Mouse (Mus musculus): ENCODE data around the gene Gpr160. TPM values are rescaled to one million over a fixed set of nuclear protein-coding genes. Genes with fewer than 3 reads are reported as not detected.
"Not testable (repeated sequence)": the region's sequence is repeated elsewhere in the genome, so short reads cannot be mapped to it uniquely, and the experiment has no call there.

Gene Gpr160
- 1 to 10 TPM; 1.2 to 1.3 TPM for total RNA-seq (2021)

DNA sequence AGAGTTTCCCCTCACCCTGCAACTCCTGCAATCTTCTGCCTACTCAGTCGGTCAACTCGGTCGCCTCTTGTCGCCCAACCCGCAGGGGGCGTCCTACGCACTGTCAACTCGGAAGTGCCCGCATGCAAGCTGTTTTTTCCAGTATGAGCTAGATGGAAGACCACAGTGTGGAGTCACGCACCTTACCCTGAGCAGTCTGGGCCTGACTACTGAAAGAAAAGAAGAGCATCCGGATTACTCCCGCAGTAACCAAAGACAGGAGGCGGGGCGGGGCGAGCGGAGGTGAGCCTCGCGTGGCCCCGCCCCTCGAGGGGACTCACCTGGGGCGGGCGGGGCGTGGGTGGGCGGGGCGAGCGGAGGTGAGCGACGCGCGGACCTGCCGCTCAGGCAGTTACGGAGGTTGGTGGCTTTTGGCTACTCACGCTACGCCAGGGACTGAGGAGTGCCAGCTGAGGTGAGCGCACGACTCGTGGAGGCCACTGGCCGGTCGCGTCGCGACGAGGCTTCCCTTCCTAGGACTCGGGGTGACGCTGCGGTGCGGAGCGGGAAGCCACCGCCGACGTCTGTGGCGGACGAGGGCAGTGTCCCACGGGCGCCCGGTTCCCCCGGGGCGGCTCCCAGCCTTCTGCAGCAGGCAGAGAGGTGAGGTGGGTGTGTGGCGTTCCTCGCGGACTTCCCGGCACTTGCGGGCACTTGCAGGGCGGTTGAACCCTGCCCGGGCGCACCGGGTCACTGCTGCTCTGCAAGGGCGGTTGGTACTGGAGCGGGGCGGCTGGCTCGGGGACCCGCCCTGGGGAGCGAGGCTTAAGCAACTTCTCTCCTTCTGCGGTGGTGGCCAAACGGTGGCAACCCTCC is at the start of gene Gpr160:
Gpr160 (plus strand) TSS at position 347 of the 855 bp plus-strand sequence.
- peak; percentile 45 to 53 for DNase-seq (ENCODE audit: extremely low spot score in 1 of 2, low spot score in 1 of 2)

DNA sequence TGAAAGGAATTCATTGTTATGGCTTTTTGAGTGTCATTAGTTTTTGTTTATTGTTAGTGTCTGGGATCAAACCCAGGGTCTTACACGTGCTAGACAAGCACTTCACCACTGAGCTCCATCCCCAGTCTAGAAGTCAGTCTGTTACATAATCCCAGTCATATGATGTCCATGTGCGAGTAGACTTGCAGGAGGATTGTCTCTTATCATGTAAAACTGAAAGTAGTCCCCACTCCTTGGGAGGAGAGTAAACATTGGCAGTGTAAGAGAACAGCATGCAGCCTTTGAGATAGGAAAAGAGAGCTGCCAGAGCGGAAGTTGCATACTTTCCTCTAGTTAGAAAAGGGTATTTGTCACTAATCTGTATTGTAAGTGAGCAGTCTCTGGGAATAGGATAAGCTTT is 42.9 kb upstream of the Gpr160 start:
- DNase-seq (ENCODE audit: extremely low spot score in 1 of 2, low spot score in 1 of 2), result no peak

DNA sequence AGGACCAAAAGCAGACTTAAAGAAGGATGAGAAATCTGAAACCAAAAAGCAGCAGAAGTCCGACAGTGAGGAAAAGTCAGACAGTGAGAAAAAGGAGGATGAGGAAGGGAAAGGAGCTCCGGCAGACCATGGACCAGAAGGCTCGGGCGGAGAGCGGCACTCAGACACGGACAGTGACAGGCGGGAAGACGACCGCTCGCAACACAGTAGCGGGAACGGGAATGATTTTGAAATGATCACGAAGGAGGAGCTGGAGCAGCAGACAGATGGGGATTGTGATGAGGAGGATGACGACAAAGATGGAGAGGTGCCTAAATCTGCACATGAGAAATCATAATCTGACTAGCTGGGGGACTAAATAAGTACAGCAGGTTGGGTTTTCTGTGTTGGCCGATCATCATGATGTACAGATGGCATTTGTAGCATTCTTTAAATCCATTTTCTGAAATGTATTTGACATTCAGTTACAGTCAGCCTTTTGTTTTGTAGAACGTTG is 37.1 kb upstream of the Gpr160 start:
- DNase-seq (ENCODE audit: extremely low spot score in 1 of 2, low spot score in 1 of 2), result peak; percentile 8 to 13

DNA sequence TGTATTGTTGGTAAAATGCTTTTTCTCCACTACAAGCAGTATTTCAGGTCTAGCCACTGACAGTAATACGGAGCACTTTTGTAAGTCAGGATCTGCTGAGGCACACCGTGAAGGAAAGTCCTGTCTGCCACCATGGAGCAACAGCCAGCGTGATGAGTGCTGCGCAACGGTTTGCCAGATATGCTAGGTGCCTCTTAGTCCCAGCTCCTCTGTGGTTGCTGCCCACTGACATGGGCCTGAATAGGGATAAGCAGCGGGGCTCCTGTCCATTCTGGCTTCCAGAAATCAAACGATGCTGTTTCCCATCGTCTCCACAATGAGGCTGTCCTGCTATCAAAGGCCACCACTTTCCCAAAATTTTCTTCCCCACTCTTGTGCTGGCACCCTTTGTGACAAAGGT is 33.6 kb upstream of the Gpr160 start:
- DNase-seq (ENCODE audit: extremely low spot score in 1 of 2, low spot score in 1 of 2), result no peak

DNA sequence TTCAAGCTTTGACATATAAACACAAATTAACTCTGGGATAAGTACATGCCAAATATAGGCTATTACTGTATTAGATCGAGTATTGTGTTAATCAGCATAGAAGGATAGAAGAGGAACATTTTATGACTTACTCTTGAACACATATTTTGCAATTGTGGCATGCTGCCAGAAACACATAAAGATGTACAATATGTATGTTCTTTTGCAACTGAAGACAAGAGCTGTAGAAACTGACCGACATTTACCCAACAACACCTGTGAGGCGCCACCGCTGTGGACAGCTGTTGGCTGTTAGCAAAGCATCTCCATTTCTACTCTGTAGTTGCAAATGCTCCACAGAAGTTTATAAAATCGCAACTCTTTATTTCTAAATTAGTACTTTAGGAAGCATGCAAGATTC is 29.7 kb upstream of the Gpr160 start:
- DNase-seq (ENCODE audit: extremely low spot score in 1 of 2, low spot score in 1 of 2), result no peak

DNA sequence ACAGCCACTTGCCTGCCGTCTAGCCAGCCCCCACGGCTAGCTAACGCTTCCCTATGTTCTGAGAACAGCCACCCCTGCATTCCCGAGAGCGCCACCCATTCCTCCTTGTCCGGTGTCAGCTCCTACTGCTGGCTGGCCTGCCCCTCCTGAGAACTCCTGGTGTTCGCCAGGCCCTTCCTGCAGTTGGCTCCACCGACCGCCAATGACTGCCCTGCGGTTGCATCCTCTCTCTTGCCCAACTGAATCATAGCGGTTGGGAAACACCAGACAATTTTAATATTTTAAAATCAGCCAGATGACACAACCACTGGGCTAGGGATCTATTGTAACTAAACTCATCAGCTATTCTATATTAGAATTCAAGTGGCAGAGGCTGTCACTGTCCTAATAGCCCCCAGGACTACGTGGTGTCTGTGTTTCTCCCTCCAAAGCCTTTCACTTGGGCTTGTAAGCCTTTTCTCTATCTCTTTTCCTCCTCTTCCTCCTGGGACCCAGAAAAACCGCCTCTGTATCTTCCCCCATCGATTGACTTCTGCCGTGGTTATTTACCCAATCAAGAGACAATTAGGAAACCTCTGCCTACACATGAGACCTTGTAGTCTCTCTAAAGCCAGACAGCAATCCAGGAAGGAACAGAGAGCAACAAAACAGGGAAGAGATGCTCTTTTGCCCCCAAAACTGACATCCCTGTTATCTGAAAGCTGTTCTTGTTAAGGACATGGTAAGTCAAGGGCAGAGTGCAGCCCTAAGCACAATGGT is 23.7 kb upstream of the Gpr160 start:
- DNase-seq (ENCODE audit: extremely low spot score in 1 of 2, low spot score in 1 of 2), result no peak

DNA sequence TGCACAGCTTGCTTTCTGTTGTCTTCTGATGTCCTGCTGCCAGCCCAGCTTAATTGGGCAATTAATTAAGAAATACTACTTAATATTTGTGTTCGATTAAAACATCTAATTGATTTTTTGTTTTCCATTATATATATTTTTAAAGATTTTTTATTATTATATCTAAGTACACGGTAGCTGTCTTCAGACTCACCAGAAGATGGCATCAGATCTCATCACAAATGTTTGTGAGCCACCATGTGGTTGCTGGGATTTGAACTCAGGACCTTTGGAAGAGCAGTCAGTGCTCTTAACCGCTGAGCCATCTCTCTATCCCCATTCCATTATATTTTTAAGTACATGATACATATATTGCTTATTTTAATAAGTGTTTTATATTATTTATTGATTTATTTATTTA is 22.5 kb upstream of the Gpr160 start:
- no peak for DNase-seq (ENCODE audit: extremely low spot score in 1 of 2, low spot score in 1 of 2)

DNA sequence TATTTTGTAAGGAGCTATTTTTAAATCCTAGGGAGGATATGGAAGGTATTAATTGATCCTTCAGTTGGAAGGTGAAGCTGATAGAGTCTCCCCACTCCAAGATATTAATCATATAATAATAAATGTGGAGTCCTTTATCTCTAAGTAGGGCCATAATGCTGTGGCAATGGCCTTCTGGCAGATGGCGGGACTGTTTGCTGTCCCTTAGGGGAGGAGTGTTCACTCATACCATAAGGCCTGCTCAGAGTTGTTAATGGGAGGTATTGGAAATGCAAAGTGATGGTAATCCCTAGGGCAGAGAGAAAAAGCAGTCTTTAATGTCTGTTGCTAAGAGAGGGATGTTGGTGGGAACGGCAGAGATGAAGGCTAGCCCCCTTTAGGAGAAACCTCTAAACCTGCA is 10.0 kb upstream of the Gpr160 start:
- no peak for DNase-seq (ENCODE audit: extremely low spot score in 1 of 2, low spot score in 1 of 2)

DNA sequence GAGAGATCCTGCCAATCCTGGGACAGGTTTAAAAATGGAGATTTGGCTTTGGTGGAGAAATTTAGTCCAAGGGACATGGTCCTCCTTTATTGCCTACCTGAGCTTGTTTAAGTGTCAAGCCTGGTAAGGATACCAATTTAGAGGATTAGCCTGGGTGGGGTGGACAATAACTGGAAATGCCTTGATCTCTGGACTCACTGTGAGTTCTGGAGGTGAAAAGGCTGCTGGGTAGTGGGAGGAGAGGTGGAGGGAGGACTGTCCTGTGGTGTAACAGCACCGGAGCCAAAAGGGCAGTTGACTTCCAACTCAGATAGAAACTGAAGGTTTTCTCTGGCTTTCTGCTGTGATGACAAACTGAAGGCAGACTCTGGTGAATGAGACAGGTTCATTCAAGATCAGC is 8.3 kb upstream of the Gpr160 start:
- no peak for DNase-seq (ENCODE audit: extremely low spot score in 1 of 2, low spot score in 1 of 2)

DNA sequence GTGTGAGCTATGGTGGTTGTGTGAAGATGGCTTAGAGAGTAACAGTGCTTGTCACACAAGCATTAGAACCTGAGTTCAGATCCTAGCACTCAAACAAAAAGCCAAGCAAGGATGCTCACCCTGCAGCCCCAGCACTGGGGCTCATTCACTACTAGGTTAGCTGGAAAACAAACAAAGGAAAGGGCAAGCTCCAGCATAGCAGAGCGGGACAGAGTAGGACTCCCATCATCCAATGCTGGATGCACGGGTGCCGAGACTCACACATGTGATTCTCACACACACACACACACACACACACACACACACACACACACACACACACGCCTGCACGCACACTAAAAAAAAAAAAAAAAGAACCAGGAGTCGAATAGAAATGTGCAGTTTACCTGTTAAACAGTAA is 4.3 kb upstream of the Gpr160 start:
- no peak for DNase-seq (ENCODE audit: extremely low spot score in 1 of 2, low spot score in 1 of 2)

DNA sequence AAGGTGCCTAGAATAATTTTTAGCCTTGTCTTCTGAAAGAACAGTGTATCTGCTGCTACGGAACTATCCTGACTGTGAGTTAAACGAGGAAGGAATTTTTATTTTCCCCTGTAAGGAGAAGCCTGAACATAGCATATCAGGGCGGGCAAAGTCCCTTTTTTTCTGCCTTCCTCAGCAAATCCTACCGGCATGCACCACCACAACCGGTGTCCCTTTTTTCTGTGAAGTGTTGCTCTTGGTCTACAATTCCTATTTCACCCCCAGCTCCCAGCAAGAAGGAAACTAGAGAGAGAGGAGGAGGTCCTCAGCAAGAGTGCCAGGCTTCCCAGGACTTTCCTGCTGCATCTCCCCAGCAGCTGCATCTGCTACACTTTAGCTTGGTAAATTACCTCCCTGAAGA is 2.2 kb upstream of the Gpr160 start:
- DNase-seq (ENCODE audit: extremely low spot score in 1 of 2, low spot score in 1 of 2), result no peak

DNA sequence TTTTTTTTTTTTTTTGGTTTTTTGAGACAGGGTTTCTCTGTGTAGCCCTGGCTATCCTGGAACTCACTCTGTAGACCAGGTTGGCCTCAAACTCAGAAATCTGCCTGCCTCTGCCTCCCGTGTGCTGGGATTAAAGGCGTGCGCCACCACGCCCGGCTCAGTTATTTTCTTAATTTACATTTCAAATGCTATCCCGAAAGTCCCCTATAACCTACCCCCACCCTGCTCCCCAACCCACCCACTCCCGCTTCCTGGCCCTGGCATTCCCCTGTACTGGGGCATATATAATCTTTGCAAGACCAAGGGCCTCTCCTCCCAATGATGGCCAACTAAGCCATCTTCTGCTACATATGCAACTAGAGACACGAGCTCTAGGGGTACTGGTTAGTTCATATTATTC is 3.8 kb downstream of the Gpr160 start:
- not testable (repeated sequence) for DNase-seq (ENCODE audit: extremely low spot score in 1 of 2, low spot score in 1 of 2)

DNA sequence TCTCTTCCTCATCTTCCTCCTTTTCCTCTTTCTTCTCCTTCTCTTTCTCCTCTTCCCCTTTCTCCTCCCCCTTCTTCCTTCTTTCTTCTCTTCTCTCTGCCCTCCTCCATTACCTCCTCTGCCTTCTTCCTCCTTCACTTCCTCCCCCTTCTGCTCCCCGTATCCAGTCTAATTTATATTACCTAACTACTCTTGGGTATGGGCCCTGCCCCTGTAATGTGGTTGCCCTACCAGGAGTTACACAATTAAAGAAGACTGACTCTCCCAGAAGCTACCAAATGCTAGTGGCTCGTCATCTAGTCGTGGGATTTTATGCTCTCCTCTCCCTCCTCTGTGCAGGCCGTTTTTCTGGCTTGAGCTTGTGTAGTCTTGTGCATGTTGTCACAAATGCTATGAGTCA is 5.0 kb downstream of the Gpr160 start:
- DNase-seq (ENCODE audit: extremely low spot score in 1 of 2, low spot score in 1 of 2), result no peak

DNA sequence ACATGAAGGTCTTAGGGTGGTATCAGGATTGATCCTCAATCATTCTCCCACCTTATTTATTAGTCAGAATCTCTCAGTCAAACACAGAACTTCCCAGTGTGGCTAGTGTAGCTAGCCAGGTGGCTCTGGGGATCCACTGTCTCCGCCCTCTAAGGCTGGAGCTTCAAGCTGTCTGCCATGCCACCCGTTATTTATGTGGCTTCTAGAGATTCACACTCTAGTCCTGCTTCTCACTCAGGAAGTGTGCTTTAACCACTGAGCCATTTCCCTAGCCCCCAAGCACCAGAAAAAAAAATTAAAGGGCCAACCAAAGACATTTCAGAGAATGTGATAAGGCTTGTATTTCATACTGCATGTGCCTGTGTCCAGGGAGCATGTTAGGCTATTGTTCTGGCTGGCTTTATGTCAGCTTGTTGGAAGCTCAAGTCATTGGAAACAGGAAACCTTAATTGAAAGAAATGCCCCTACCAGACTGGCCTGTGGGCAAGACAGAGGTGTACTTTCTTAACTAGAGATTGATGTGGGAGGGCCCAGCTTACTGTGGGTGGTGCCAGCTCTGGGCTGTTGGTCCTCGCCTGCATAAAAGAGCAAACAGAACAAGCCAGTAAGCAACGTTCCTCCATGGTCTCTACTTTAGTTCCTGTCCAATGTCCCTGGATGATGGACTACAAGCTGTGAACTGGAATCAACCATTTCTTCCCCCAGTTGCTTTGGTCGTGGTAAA is 8.1 kb downstream of the Gpr160 start:
- no peak for DNase-seq (ENCODE audit: extremely low spot score in 1 of 2, low spot score in 1 of 2)

DNA sequence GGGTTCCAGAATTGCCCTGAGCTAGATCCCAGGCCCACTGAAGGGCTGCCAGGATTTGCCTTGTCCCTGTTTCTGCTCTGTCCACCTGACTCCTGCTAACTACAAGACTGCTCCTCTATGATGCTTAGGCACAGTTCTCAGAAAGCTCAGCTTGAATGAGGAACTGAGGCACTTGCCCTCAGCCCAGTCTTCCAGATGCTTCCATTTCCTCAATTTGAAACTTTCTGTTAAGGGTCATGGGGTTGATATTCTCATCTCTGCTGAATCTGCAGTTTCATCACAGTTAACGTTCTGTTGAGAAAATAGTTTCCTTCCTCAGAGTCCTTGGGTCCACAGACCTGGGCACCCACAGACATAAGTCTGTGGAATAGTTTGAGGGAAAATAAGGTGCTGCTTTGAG is 8.9 kb downstream of the Gpr160 start:
- no peak for DNase-seq (ENCODE audit: extremely low spot score in 1 of 2, low spot score in 1 of 2)

DNA sequence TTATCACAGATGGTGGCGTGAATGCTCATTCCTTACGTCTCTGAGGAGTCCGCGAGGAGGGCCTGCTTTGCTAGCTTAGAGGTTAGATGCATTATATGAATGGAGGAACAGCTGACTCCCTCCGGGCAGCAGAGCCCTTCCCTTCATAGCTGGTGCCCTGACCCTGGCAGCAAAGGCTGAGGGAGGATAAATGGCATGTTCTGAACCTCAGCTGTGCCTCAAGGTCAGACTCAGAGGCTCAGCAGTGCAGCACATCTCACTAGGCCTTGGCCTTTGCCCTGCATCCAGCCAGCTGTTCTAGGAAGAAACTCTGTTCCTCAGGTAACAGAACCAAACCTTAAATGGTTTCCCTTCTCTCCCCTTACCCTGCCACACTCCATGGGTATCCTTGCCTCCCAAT is 12.4 kb downstream of the Gpr160 start:
- DNase-seq (ENCODE audit: extremely low spot score in 1 of 2, low spot score in 1 of 2), result no peak

DNA sequence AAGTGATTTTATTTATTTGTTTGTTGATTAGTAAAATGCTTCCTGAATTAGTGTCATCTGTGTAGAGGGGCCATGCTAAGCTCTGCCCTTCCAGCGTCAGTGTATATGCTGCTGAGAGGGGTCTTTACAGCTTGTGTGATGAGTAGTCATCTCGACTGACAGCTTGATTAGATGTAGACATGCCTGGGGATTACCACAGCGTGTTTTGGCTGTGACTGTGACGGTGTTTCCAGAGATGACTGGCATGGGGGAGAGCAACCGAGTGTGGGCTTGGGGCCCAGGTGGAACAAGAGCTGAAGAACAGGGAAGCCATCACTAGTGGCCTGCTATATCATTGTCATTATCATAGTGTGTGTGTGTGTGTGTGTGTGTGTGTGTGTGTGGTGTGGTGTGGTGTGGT is 12.9 kb downstream of the Gpr160 start:
- DNase-seq (ENCODE audit: extremely low spot score in 1 of 2, low spot score in 1 of 2), result no peak

DNA sequence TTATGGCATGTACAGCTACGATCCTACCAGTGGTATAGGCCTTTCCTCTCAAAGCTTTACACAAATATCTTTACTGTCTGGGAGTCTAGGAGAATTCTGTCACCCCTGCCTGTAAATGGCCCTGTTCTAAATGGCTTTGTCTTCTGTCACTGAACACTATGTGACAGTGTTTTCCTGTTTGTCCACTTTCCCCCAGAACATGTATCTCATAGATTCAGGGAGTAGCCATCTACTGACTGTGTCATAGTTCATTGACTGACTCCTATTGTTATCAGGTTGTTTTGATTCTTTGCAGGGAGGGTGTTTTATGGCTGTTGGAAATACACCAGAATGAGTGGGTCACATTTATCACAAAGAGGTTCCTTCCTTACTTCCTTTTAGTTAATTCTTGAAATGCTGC is 14.2 kb downstream of the Gpr160 start:
- no peak for DNase-seq (ENCODE audit: extremely low spot score in 1 of 2, low spot score in 1 of 2)

DNA sequence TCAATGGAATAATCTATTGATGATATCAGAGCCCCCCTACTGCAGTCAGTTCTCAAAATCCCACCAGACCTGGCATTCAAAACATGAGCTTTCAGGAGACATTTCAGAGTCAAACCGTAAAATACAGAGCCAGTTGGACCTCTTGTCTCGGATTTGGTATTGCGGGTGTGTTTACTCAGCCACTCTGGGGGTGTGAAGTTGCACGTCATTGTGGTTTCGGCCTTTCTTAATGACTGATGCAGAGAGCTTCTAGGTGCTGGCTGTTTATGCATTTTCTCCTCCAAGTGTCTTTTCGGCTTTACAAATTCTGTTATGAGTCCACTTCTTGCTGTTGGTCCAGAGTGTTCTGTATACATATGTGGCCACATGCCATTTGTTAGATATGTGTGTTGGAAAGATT is 21.0 kb downstream of the Gpr160 start:
- DNase-seq (ENCODE audit: extremely low spot score in 1 of 2, low spot score in 1 of 2), result no peak

DNA sequence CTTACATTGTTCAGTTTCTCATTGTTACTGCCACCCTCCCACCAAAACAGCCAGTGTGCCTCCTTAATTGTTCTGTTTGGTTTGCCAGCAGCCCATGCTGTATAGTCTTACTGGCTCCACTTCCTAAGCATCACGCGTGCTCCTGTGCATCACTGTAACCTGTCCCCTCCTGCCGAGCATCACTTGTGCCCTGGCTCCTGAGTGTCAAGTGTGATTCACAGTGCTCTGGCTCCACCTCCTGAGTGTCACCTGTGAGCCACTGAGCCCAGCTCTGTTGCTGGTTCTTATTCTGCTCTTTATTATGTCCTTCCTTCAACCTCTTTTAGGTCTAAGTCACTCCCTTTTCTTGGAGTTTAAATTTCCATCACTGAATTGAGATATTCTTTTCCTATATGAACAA is 31.7 kb downstream of the Gpr160 start:
- no peak for DNase-seq (ENCODE audit: extremely low spot score in 1 of 2, low spot score in 1 of 2)

DNA sequence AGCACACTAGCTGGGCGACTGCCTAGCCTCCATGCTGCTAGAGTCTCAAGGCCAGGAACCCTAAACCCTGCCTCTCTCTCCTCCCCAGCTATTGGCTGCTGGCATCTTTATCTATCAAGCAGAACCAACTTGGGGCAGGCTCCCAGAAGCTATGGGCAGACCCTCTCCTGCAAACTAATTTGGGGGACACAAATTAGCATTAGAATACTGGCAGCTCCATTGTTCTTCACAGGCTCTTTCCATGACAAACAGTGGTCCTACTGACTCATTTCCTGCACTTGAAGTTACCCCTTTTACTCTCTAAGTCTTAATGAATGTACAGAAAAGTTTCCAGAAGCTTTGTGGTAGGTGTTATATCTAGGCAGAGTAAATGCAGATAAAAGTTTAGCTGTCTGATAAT is 33.3 kb downstream of the Gpr160 start:
- DNase-seq (ENCODE audit: extremely low spot score in 1 of 2, low spot score in 1 of 2), result no peak
